Mouse (Mus musculus) embryonic facial prominence, embryonic 10.5 days (tissue): ENCODE measurements at regions not wholly inside any gene's neighbourhood (a gene's known extent, or its start where the extent isn't known, plus 50 kb on each side); places are given as distances from the start of the nearest gene placed in this dataset.

Source experiments
- DNase-seq: peaks from one replicate; pipeline ENCODE4 v3.0.0-alpha.2; 2017; ENCODE audit warnings: low spot score
- H3K27ac ChIP-seq: fragments of 300-500 bp; sonication (generic); replicated peaks from 2 replicates; pipeline ENCODE4 v1.5.1; 2016; ENCODE audit warnings: mild to moderate bottlenecking
- H3K27me3 ChIP-seq: fragments of 300-500 bp; sonication (generic); replicated peaks from 2 replicates; pipeline ENCODE4 v1.6.1; 2016; ENCODE audit warnings: low read depth, mild to moderate bottlenecking; ENCODE audit not compliant: poor library complexity, severe bottlenecking
- H3K36me3 ChIP-seq: fragments of 300-500 bp; sonication (generic); replicated peaks from 2 replicates; pipeline ENCODE4 v1.6.1; 2016; ENCODE audit warnings: mild to moderate bottlenecking, moderate library complexity
- H3K4me1 ChIP-seq: fragments of 300-500 bp; sonication (generic); 2 replicates; pipeline ENCODE4 v1.6.1; 2016
- H3K4me3 ChIP-seq: fragments of 300-500 bp; sonication (generic); 2 replicates; pipeline ENCODE4 v1.5.1; 2016; ENCODE audit warnings: mild to moderate bottlenecking, moderate library complexity
- H3K9me3 ChIP-seq: fragments of 300-500 bp; sonication (generic); 2 replicates; pipeline ENCODE4 v1.6.1; 2016; ENCODE audit warnings: mild to moderate bottlenecking
- WGBS: fragments of 180-500 bp; shearing (Covaris S2); methylation state at CpG from one replicate; pipeline ENCODE4 v1.1.7; 2016; 5-methylcytosine and 5-hydroxymethylcytosine counted together

DNA sequence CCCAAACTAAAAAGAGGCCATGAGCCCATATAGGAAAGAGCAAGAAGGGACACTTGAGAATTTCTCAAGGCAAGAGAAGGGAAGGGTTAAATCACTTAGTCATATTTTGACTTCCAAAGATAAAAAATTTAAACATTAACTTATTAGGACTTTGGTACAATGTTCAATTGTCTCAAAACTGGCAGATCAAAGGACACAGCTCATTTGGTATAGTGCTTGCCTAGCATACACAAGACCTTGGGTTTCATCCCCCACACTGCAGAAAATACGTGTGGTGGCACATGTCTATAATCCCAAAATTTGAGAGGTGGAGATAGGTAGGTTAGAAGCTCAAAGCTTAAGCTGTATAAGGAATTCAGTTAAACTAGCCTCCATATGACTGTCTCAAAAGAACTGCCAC is 658.4 kb upstream of the Pfkp start:
- no peak for DNase-seq
- H3K4me3 ChIP-seq, result no peak overlapping the region

DNA sequence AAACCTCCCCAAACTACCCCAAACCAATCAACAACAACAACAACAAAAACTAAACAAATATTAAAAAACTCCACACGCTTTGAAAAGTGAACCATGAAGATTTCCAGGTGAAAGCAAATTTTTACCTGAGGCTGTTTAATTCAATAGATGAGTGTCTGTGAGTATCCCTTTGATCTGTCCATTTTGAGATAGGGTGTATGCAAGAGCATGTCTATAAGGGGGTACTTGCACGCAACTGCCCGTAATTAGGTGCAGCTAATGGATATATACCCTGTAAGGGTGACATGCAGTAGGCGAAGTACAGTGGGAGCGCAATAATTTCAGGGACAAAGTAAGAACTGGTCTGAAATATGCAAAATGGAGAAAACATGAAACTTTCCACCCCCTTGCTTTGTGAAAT is 658.8 kb upstream of the Pfkp start:
- 91% methylated on average over 5 of the region's 5 CpGs for WGBS
- Histone ChIP-seq H3K27me3 (no peaks in the 10 kb centered on the region), H3K27ac (no peak overlapping the region), H3K9me3 (no peaks in the 10 kb centered on the region), H3K4me3 (no peak overlapping the region), H3K4me1 (no peaks in the 10 kb centered on the region), H3K36me3 (no peaks in the 10 kb centered on the region)
- DNase-seq, result no peak

More for the DNA sequence above, 658.4 kb upstream of the Pfkp start:
- WGBS, result 80% methylated on average over 1 of the region's 1 CpGs
- no peaks in the 10 kb centered on the region for H3K36me3 ChIP-seq
- no peak overlapping the region for H3K27ac ChIP-seq
- no peaks in the 10 kb centered on the region for H3K9me3 ChIP-seq
- no peaks in the 10 kb centered on the region for H3K4me1 ChIP-seq
- no peaks in the 10 kb centered on the region for H3K27me3 ChIP-seq

GRCm38 (mm10) chr13:7313474-7313873 is 664.9 kb upstream of the Pfkp start:
- WGBS, result 79% methylated on average over 1 of the region's 1 CpGs
- Histone ChIP-seq H3K27me3 (no peaks in the 10 kb centered on the region), H3K4me1 (no peaks in the 10 kb centered on the region), H3K9me3 (no peaks in the 10 kb centered on the region), H3K27ac (no peak overlapping the region), H3K36me3 (no peaks in the 10 kb centered on the region), H3K4me3 (no peak overlapping the region)
- no peak for DNase-seq

- 80% methylated on average over 2 of the region's 2 CpGs for WGBS
- DNase-seq, result no peak
- H3K9me3 ChIP-seq, result no peaks in the 10 kb centered on the region
- no peak overlapping the region for H3K27ac ChIP-seq
- no peak overlapping the region for H3K4me3 ChIP-seq
- H3K4me1 ChIP-seq, result no peaks in the 10 kb centered on the region
- no peaks in the 10 kb centered on the region for H3K27me3 ChIP-seq
- no peaks in the 10 kb centered on the region for H3K36me3 ChIP-seq
Observed at GRCm38 (mm10) chr13:7330151-7330550, 681.6 kb upstream of the Pfkp start.

DNA sequence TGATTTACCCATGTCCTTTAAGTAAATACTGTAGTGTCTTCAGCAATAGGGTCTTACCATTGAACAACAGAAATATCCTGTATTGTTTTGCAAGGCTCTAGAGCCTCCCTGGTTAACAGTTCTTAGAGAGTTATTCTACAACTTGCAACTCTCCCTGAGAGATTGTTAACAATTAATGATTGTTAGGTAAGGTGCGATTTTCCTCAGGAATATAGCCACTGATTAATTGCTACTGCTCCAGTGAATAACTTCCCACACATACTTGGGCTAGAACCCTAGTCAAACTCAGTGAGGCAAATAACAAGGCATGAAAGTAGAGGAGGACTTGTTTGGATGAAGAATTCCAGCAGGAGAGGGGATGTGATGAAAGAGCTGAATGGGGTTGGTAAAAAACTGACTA is 697.2 kb upstream of the Pfkp start:
- Histone ChIP-seq H3K4me3 (no peak overlapping the region), H3K9me3 (no peaks in the 10 kb centered on the region), H3K27ac (no peak overlapping the region), H3K27me3 (no peaks in the 10 kb centered on the region), H3K4me1 (no peaks in the 10 kb centered on the region), H3K36me3 (no peaks in the 10 kb centered on the region)
- no peak for DNase-seq
- WGBS, result 88% methylated on average over 1 of the region's 1 CpGs

GRCm38 (mm10) chr13:7348431-7348830 is 699.9 kb upstream of the Pfkp start:
- H3K36me3 ChIP-seq, result no peaks in the 10 kb centered on the region
- H3K9me3 ChIP-seq, result no peaks in the 10 kb centered on the region
- no peak for DNase-seq
- no peaks in the 10 kb centered on the region for H3K4me1 ChIP-seq
- H3K27me3 ChIP-seq, result no peaks in the 10 kb centered on the region
- H3K27ac ChIP-seq, result no peak overlapping the region
- H3K4me3 ChIP-seq, result no peak overlapping the region

DNA sequence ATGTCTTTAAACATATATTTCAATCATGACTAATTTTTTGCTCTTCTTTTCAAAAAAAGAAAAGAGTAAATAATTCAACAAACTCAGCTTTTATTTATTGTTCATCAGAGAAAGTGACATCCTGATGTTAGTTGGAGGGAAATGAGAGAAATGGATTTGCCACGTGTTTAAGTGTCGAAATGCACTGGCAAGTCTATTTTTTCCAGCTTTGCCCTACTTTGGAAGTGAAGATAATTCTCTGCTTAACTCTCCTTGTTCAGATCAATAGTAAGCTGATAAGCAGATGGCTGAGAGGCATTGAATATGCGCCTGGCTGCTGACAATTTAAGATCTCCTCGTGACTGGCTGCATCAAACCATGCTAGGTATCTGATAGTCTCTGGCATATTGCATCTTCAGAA is 704.4 kb upstream of the Pfkp start:
- H3K4me1 ChIP-seq, result no peaks in the 10 kb centered on the region
- H3K27me3 ChIP-seq, result no peaks in the 10 kb centered on the region
- no peaks in the 10 kb centered on the region for H3K36me3 ChIP-seq
- WGBS, result 85% methylated on average over 4 of the region's 4 CpGs
- H3K9me3 ChIP-seq, result no peaks in the 10 kb centered on the region
- no peak overlapping the region for H3K4me3 ChIP-seq
- DNase-seq, result no peak
- no peak overlapping the region for H3K27ac ChIP-seq

GRCm38 (mm10) chr13:7357071-7357470 is 708.5 kb upstream of the Pfkp start:
- Histone ChIP-seq H3K4me3 (no peak overlapping the region), H3K27me3 (no peaks in the 10 kb centered on the region), H3K9me3 (no peaks in the 10 kb centered on the region), H3K4me1 (no peaks in the 10 kb centered on the region), H3K27ac (no peak overlapping the region), H3K36me3 (no peaks in the 10 kb centered on the region)
- 81% methylated on average over 3 of the region's 3 CpGs for WGBS
- DNase-seq, result no peak

GRCm38 (mm10) chr13:7373559-7373958 is 725.0 kb upstream of the Pfkp start:
- H3K27ac ChIP-seq, result no peak overlapping the region
- no peak for DNase-seq
- no peaks in the 10 kb centered on the region for H3K9me3 ChIP-seq
- no peak overlapping the region for H3K4me3 ChIP-seq
- no peaks in the 10 kb centered on the region for H3K27me3 ChIP-seq
- 63% methylated on average over 8 of the region's 8 CpGs for WGBS
- no peaks in the 10 kb centered on the region for H3K36me3 ChIP-seq
- no peaks in the 10 kb centered on the region for H3K4me1 ChIP-seq

DNA sequence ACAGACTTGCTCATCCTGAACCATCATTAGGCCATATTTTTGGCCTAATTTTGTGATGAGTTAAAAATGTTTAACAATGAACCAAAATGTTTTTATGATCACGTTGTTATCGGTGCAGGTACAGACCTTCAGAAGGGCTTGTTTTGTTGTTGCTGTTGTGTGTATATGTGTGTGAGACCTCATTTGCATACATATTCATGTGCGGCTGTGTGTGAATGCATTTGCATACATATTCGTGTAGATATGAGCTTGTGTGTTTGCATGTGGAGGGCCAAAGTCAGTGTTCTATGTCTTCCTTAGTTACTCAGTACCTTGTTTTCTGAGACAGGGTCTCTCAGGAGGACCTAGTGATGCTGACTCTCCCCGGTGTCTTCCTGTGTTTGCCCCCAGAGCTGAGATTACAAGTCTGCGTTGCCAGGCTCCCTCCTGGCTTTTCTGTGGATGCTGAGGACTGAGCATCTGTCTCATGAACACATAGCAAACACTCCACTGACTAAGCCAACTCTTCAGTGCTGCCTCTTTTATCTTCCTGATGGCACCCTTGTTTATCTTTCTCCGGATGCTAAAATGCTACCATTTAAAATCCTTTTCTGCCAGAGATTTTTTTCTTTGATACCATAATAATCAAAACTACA is 726.5 kb upstream of the Pfkp start:
- Histone ChIP-seq H3K9me3 (no peaks in the 10 kb centered on the region), H3K36me3 (no peaks in the 10 kb centered on the region), H3K4me3 (no peak overlapping the region), H3K27me3 (no peaks in the 10 kb centered on the region), H3K4me1 (no peaks in the 10 kb centered on the region), H3K27ac (no peak overlapping the region)
- no peak for DNase-seq
- WGBS, result 85% methylated on average over 7 of the region's 7 CpGs

DNA sequence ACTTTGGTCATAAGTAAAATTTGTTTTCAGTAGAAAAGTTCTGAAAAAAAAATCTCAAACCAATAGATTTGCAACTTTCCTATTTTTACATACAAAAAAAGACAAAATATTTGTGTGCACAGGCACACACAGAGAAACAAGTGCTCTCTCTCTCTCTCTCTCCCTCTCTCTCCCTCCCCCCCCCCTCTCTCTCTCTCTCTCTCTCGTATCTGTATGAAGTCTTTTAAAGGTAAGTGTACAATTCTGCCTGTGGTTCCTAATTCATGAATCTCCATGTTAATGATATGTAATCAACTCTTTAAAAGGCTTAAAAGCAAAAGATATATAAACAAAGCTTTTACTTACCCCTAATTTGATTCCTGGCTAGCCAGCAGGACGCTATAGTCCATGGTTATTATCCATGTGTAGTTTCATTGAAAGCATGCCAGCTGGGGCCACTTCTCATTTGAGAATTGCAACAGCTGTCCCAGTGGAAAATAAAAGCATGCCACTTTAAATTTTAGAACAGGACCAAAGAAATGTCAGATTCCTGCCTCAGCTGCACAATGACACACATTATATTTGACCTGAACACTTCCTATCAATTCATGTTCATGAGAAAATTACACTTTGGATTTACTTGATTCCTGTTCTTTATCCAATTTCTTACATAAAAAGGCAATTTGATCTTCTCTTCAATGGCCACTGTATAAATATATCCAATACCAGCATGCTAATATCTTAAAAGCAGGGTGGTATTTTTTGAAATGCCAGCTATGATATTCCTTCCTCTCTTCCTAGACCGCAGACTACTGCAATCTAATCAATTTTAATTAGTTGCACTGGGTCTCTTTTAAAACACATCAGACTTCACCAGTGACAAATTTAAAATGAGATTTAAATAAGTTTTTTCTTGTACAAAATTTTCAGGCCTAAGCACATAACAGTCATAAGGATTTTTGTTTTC is 766.0 kb upstream of the Pfkp start:
- H3K27me3 ChIP-seq, result no peaks in the 10 kb centered on the region
- no peak overlapping the region for H3K4me3 ChIP-seq
- DNase-seq, result peak; percentile 12
- H3K9me3 ChIP-seq, result no peaks in the 10 kb centered on the region
- H3K27ac ChIP-seq, result no peak overlapping the region
- WGBS, result 50% methylated on average over 3 of the region's 3 CpGs
- no peaks in the 10 kb centered on the region for H3K4me1 ChIP-seq
- H3K36me3 ChIP-seq, result no peaks in the 10 kb centered on the region

GRCm38 (mm10) chr13:7427750-7428149 is 774.9 kb upstream of the Adarb2 start:
- no peak overlapping the region for H3K4me3 ChIP-seq
- H3K4me1 ChIP-seq, result no peaks in the 10 kb centered on the region
- no peaks in the 10 kb centered on the region for H3K9me3 ChIP-seq
- H3K27me3 ChIP-seq, result no peaks in the 10 kb centered on the region
- DNase-seq, result no peak
- no peak overlapping the region for H3K27ac ChIP-seq
- H3K36me3 ChIP-seq, result no peaks in the 10 kb centered on the region

DNA sequence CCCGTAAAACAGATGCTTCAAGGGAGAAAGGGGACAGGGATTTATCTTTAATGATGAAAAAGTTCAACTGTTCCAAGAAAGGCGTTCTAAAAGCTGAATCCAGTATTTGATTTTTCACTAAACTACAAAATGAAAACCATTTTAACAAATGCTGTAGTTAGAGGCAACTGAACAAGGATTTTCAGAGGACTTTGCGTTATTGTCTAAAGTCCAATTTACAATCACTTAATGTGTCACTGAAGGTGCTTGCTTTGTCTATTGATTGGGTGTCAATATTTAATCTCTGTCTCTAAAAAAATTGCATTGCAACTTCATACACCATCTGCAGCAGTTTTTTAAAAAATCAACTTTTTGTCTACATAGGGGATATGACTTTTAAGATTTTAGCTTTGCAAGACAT is 773.4 kb upstream of the Adarb2 start:
- H3K9me3 ChIP-seq, result no peaks in the 10 kb centered on the region
- no peaks in the 10 kb centered on the region for H3K27me3 ChIP-seq
- H3K4me1 ChIP-seq, result no peaks in the 10 kb centered on the region
- 91% methylated on average over 3 of the region's 3 CpGs for WGBS
- H3K27ac ChIP-seq, result no peak overlapping the region
- no peak overlapping the region for H3K4me3 ChIP-seq
- no peaks in the 10 kb centered on the region for H3K36me3 ChIP-seq
- no peak for DNase-seq
